Mouse (Mus musculus) CH12.LX (cell line): ENCODE results near the gene Zdhhc19. TPM values are rescaled to one million over a fixed set of nuclear protein-coding genes. Genes with fewer than 3 reads are reported as not detected.

Experiments
- DNase-seq: peaks from one replicate; pipeline ENCODE4 v3.0.0-alpha.2; 2013; ENCODE audit errors: extremely low read depth
- H3K27ac ChIP-seq: 2 replicates; pipeline ENCODE4 v1.5.1; 2012; ENCODE audit warnings: low read depth, mild to moderate bottlenecking, control low read depth, moderate library complexity; ENCODE audit not compliant: insufficient read depth
- H3K27me3 ChIP-seq: replicated peaks from 2 replicates; pipeline ENCODE3; 2012; ENCODE audit warnings: inconsistent platforms
- H3K36me3 ChIP-seq, 2 experiments: replicated peaks in 1 of 2; 2 replicates each; pipeline versions ENCODE3 to v1.6.1; 2012; ENCODE audit warnings: inconsistent platforms in 1 of 2, low read length in 1 of 2, mild to moderate bottlenecking in 1 of 2, mixed read lengths in 1 of 2, moderate library complexity in 1 of 2; ENCODE audit not compliant: control insufficient read depth in 1 of 2, insufficient read depth in 1 of 2
- H3K4me1 ChIP-seq, 2 experiments: 2 replicates each; pipeline ENCODE4 v1.6.1; 2012; ENCODE audit warnings: inconsistent platforms in 1 of 2, moderate library complexity in 1 of 2; ENCODE audit not compliant: insufficient read depth in 2 of 2, control insufficient read depth in 1 of 2
- H3K4me2 ChIP-seq: 2 replicates; pipeline ENCODE4 v1.6.1; 2012; ENCODE audit warnings: low read depth, mild to moderate bottlenecking, control low read depth; ENCODE audit not compliant: poor library complexity, insufficient read depth, severe bottlenecking
- H3K4me3 ChIP-seq, 3 experiments: fragments of 150-350 bp in 1 of 3; sonication (generic) in 1 of 3; replicated peaks in 1 of 3; 2 replicates each; pipeline versions ENCODE3 to v1.5.1; 2011 to 2012; ENCODE audit warnings: low read depth in 2 of 3, low read length in 2 of 3, mild to moderate bottlenecking in 2 of 3, moderate library complexity in 2 of 3, control low read depth in 1 of 3, improper control_type of control experiment in 1 of 3, inconsistent platforms in 1 of 3, mixed read lengths in 1 of 3; ENCODE audit not compliant: poor library complexity in 1 of 3
- H3K79me2 ChIP-seq: replicated peaks from 2 replicates; pipeline ENCODE4 v1.6.1; 2012; ENCODE audit warnings: mild to moderate bottlenecking, moderate library complexity; ENCODE audit not compliant: control insufficient read depth, poor library complexity, insufficient read depth, severe bottlenecking; ENCODE audit errors: extremely low read depth
- H3K9ac ChIP-seq: 2 replicates; pipeline ENCODE4 v1.6.1; 2012; ENCODE audit warnings: low read depth, mild to moderate bottlenecking, control low read depth, moderate library complexity; ENCODE audit not compliant: insufficient read depth
- H3K9me3 ChIP-seq: replicated peaks from 2 replicates; pipeline ENCODE3; 2012; ENCODE audit warnings: low read length, inconsistent platforms, mixed read lengths
- BHLHE40 ChIP-seq: IDR thresholded peaks from 2 replicates; pipeline ENCODE4 v1.6.1; 2011; ENCODE audit warnings: mild to moderate bottlenecking, low read depth, low read length, improper control_type of control experiment
- CHD1 ChIP-seq: IDR thresholded peaks from 2 replicates; pipeline ENCODE4 v1.6.1; 2012; ENCODE audit warnings: low read depth, low read length, improper control_type of control experiment, inconsistent platforms
- CHD2 ChIP-seq: IDR thresholded peaks from 2 replicates; pipeline ENCODE4 v1.6.1; 2011; ENCODE audit warnings: low read length, improper control_type of control experiment
- CTCF ChIP-seq, 2 experiments: IDR thresholded peaks in 1 of 2; conservative IDR thresholded peaks in 1 of 2; 2 replicates each; pipeline ENCODE4 v1.5.1; 2011 to 2012; ENCODE audit warnings: low read depth in 2 of 2, low read length in 2 of 2, improper control_type of control experiment in 1 of 2, inconsistent platforms in 1 of 2, mild to moderate bottlenecking in 1 of 2, moderate library complexity in 1 of 2
- ELF1 ChIP-seq: IDR thresholded peaks from 2 replicates; pipeline ENCODE4 v1.6.1; 2014; ENCODE audit warnings: low read depth, mild to moderate bottlenecking, inconsistent platforms, low read length, improper control_type of control experiment
- GABPA ChIP-seq: IDR thresholded peaks from 2 replicates; pipeline ENCODE4 v1.6.1; 2012; ENCODE audit warnings: low read depth, low read length, improper control_type of control experiment, inconsistent platforms; ENCODE audit not compliant: insufficient replicate concordance
- HCFC1 ChIP-seq: IDR thresholded peaks from 2 replicates; pipeline ENCODE4 v1.6.1; 2012; ENCODE audit warnings: low read depth, mild to moderate bottlenecking, inconsistent platforms, low read length, improper control_type of control experiment
- MAFK ChIP-seq: IDR thresholded peaks from 2 replicates; pipeline ENCODE4 v1.6.1; 2011; ENCODE audit warnings: low read length, improper control_type of control experiment; ENCODE audit not compliant: insufficient replicate concordance
- NELFE ChIP-seq: IDR thresholded peaks from 2 replicates; pipeline ENCODE4 v1.6.1; 2011; ENCODE audit warnings: low read depth, low read length, improper control_type of control experiment
- NRF1 ChIP-seq: IDR thresholded peaks from 2 replicates; pipeline ENCODE4 v1.6.1; 2014; ENCODE audit warnings: low read depth, mild to moderate bottlenecking, inconsistent platforms, low read length, improper control_type of control experiment, moderate library complexity
- POLR2A ChIP-seq: IDR thresholded peaks from 2 replicates; pipeline ENCODE4 v1.6.1; 2011; ENCODE audit warnings: low read depth, mild to moderate bottlenecking, improper control_type of control experiment, low read length
- RAD21 ChIP-seq: IDR thresholded peaks from 2 replicates; pipeline ENCODE4 v1.6.1; 2011; ENCODE audit warnings: low read depth, mild to moderate bottlenecking, low read length, improper control_type of control experiment, moderate library complexity
- SIN3A ChIP-seq: IDR thresholded peaks from 2 replicates; pipeline ENCODE4 v1.6.1; 2012; ENCODE audit warnings: low read length, improper control_type of control experiment, inconsistent platforms
- SMC3 ChIP-seq: IDR thresholded peaks from 2 replicates; pipeline ENCODE4 v1.6.1; 2011; ENCODE audit warnings: low read depth, low read length, improper control_type of control experiment
- TBP ChIP-seq: conservative IDR thresholded peaks from 2 replicates; pipeline ENCODE4 v1.6.1; 2011; ENCODE audit warnings: low read depth, low read length, improper control_type of control experiment
- USF1 ChIP-seq: IDR thresholded peaks from 2 replicates; pipeline ENCODE4 v1.6.1; 2014; ENCODE audit warnings: low read depth, mild to moderate bottlenecking, inconsistent platforms, low read length, improper control_type of control experiment
- dilution Hi-C: fragments of 300-500 bp; cut with MboI; formaldehyde crosslinking; loops from 2 replicates; pipeline ENCODE4 v1.14.3; 2020; ENCODE audit warnings: low sequenced_read_pairs; ENCODE audit not compliant: extremely low pct_unique_long_range_greater_than_20kb, extremely low pct_ligation_motif_present
- in situ Hi-C: fragments of 300-500 bp; cut with MboI; formaldehyde crosslinking; loops from 3 replicates; pipeline ENCODE4 v1.14.3; 2019; ENCODE audit warnings: low sequenced_read_pairs, low pct_ligation_motif_present, low pct_unique_long_range_greater_than_20kb, mixed read lengths
- polyA plus RNA-seq: library from polyadenylated mRNA; unstranded; fragments of >175 nt; gene quantifications from 2 replicates; pipeline ENCODE4 v1.2.1, GENCODE M21; 2012; ENCODE audit warnings: low read depth; ENCODE audit not compliant: insufficient read length
- total RNA-seq, 2 experiments: library from RNA; depleted of rRNA; stranded (reverse); fragments of 300-350 nt in 1 of 2; fragments of >200 nt in 1 of 2; gene quantifications; 2 replicates each; pipeline ENCODE4 v1.2.3; 2012 to 2014

The Zdhhc19 gene
- total and polyA plus RNA-seq, 3 experiments, result not detected

GRCm38 (mm10) chr16:32559493-32559892 lies 63.4 kb downstream of the Zdhhc19 start:
- dilution Hi-C loops, result no loop called here
- no peak for DNase-seq
- no peak overlapping the region for H3K9ac ChIP-seq
- H3K79me2 ChIP-seq, result no peaks in the 10 kb centered on the region
- H3K36me3 ChIP-seq, result no peaks in the 10 kb centered on the region
- no peaks in the 10 kb centered on the region for H3K4me1 ChIP-seq
- TF ChIP-seq ELF1 (no peak), HCFC1 (no peak), NELFE (no peak)
- no peak overlapping the region for H3K4me3 ChIP-seq
- in situ Hi-C loops, result no loop called here
- H3K9me3 ChIP-seq, result no peaks in the 10 kb centered on the region
- no peak overlapping the region for H3K27ac ChIP-seq
- no peak overlapping the region for H3K4me2 ChIP-seq
- no peaks in the 10 kb centered on the region for H3K27me3 ChIP-seq

DNA sequence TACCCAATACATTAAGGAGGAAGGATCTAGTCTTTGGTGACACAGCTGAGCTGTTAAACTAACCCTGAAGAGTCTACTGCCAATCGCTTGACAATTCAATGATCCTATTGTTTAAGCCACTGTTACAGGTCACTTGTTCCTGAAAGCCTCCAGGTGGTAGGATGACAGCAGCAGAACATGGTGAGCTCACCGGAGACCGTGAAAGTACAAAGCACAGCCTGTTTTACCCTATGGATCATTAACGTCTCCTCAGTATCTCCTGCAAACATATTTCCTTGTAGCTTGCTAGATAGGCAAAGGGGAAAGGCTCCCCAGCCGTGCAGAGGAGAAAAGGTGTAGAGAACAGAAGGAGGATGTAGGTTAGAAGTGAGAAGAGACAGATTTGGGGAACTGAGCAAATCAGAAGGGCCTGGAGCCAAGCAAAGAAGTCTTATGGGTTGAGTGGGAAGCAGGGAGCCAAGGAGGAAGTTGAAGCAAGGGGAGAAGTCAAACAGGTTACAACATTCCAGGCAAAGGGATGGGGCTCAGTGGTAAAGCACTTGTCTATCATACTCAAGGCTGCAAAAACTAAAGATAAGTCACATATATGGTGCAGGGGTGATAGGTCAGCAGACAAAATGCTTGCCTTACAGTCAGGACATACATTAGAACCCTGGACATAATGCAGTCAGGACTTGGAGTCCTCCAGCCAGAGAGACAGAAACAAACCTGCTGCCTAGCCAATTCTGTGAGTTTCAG lies 67.2 kb downstream of the Zdhhc19 start:
- Histone ChIP-seq H3K79me2 (no peaks in the 10 kb centered on the region), H3K9ac (no peak overlapping the region), H3K36me3 (no peaks in the 10 kb centered on the region), H3K4me1 (peaks cover 0 to 5% of the 10 kb centered on the region in 2 experiments; a peak in 2 of 4 replicates), H3K9me3 (peaks cover 4% of the 10 kb centered on the region), H3K4me3 (no peak overlapping the region), H3K27me3 (no peaks in the 10 kb centered on the region), H3K4me2 (no peak overlapping the region), H3K27ac (no peak overlapping the region)
- TF ChIP-seq BHLHE40 (no peak), RAD21 (no peak), TBP (no peak), SMC3 (no peak), CHD2 (no peak), NELFE (no peak), MAFK (no peak), POLR2A (no peak), GABPA (no peak), CHD1 (no peak), SIN3A (no peak), CTCF (conservative IDR thresholded peaks at IDR 0.05 in 1 of 2, IDR thresholded peaks at IDR 0.05 in 1 of 2; ENCODE audit: low read depth in 2 of 2, low read length in 2 of 2) (no peak), NRF1 (no peak), USF1 (no peak)
- dilution Hi-C loops (no loop called here), in situ Hi-C loops (no loop called here)
- no peak for DNase-seq
